Mouse (Mus musculus): ENCODE results near the gene Gpr61. TPM values are rescaled to one million over a fixed set of nuclear protein-coding genes. Genes with fewer than 3 reads are reported as not detected.
A peak's percentile ranks its signal among the peaks of the same experiment; 100 is the strongest.

The Gpr61 gene
- total RNA-seq (2017), result 0.23 TPM in 1 of 2 replicates, not detected in the other

DNA sequence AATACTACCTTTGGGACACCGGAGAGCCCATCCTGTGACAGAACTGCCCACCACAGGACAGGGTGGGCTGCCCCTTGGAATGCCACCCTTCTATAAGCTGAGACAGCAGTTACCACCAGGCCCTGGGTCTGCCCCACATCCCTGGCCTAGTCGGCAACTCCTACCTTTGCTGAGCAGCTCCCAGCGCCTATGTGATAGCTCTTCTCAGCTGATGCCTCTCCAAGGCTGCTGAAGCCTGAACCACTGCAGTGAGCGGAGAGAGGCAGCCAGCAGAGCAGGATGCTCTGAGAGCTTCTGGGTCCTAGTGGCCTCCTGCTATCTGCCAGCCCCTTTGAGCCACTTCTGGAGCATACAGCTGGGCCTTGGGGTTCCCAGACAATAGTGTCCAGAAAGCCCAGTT lies at the start of gene Gpr61:
Gene Gpr61, minus strand, starts transcription at position 227 of the 400 bp plus-strand sequence.
- ATAC-seq (ENCODE audit: extremely low read depth, insufficient number of reproducible peaks, low FRiP score, poor library complexity, severe bottlenecking), result no peak

DNA sequence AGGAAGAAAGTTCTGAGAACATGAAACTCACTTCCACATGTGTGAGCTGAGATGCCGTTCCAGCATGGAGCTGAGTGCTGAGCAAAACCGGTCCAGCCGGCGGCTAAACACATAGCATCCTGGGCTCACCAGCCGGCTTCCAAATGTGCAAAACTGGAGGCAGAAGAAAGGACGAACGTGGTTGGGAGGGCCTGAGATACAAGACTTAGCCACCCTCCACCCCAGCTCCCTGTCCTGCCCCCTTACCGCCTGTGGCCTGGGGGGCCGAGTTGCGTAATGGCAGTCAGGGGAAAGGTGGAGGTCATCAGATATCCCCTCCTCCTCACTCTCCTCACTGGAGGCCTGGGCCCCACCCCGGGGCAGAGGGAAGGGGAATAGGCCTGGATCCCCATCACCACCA lies 49.8 kb upstream of the Gpr61 start:
- no peak for ATAC-seq (ENCODE audit: extremely low read depth, insufficient number of reproducible peaks, low FRiP score, poor library complexity, severe bottlenecking)

DNA sequence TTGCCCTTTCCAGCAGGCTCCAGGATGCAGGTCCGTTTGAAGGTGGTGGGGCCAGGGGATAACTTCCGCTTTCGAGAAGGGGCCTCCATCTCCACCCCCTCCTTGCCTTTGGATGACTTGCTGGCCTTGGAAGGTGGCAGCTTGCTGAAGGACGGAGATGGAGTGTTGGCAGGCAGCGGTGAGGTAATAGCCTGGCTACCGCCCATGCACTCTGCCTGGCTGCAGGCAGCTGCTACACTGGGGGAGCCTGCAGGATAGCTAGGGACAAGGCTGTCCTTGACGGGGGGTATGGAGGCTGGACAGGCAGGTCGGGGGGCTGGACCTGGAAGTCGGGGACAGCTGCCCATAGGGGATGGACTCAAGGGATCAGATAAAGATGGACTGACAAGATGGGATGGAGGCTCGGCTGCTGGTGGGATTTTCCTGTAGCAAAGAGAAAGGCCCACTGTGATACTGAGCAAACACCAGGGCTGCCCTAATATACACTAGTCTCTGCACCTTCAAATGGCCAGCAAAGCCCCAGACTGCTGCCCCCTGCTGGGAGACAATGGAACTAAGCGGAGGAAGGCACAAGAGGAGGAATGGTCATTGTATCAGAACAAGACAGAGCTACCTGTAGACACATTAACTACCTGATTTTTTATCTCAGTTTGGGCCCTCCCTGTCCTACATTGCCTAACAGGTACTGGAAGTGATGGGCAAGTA lies 49.1 kb upstream of the Gpr61 start:
- peak; percentile 41 for ATAC-seq (ENCODE audit: extremely low read depth, insufficient number of reproducible peaks, low FRiP score, poor library complexity, severe bottlenecking)

DNA sequence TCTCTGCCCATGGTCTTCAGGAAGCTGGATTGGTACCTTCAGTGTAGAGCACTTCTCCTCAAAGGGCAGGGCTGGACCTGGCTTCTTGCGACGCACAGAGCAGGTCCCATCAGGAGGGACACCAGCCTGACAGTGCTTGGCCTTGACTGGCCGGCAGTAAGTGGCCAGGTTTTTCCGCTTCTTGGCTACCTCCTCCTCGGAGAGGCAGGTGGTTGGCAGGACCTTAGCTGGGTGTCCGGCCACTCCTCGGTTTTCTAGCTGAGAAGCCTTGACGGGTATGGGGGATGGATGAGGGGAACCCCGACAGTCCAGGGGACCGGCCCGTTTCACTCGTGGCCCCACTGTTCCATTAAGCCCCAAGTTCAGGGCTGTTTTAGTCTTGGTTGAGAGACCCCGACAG lies 48.5 kb upstream of the Gpr61 start:
- no peak for ATAC-seq (ENCODE audit: extremely low read depth, insufficient number of reproducible peaks, low FRiP score, poor library complexity, severe bottlenecking)

DNA sequence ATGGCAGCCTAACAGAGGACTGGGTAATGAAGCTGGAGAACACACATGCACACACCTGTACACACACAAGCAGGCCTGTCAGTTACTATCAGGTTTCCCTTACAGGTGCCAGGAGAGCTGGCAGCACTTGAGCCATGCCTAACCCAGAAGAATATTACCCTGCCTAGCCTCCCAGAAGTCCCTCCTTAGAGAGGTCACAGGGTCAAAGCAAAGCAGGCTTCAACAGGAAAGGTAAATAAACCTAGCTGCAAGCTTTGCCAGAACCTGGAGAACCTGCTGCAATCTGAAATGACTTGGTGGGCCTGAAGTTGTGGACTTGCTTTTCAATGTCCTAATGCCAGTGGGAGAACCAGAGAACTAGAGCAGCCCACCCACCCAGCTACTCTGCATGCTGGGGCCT lies 47.8 kb upstream of the Gpr61 start:
- no peak for ATAC-seq (ENCODE audit: extremely low read depth, insufficient number of reproducible peaks, low FRiP score, poor library complexity, severe bottlenecking)

DNA sequence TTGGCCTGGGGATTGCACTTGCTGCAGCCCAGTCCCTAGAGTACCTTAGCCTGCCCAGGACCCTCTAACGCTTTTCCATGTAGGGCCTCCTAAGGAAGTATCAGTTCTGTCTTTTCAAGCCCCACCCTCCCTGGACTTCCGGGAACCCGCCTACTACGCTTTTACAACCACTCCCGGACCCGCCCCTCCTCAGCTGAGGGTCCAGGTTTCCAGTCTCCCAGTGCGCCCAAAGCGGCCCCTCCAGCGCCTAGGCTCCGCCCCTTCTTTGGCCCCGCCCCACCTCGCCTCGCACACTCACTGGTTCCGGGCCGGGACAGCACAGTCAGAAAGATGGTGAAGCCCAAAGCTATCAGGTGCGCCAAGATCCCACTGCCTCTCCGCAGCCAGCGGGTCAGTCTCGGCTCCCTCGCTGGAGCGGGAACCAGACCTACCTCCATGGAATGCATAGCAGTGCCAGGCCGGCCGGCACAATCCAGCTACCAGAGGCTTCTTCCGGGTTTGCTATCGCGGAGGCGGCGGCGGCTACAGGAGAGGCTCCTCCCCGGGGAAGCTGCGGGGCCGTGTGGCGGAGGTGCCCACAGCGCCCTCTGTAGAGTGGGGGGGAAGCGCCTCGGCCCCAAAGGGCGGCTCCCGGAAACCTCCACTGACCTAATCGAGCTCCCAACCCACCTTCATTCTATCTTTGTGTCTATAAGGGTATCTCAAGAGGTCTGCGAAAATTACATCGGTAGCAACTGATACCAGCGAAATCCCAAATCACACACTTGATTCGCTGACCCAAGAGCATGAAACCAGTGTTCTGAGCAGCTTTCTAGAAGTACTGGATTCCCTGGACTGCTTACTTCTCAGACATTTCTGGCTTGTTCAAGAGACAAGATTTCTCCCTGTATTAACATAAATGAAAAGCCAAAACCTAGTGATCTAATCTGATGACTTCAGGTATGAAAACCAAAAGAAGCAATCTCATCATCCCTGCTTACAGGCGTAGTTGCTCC lies 45.9 kb upstream of the Gpr61 start, which contains the start of gene Cyb561d1:
Gene Cyb561d1, minus strand, starts transcription at position 884 of the 995 bp plus-strand sequence.
- peak; percentile 76 for ATAC-seq (ENCODE audit: extremely low read depth, insufficient number of reproducible peaks, low FRiP score, poor library complexity, severe bottlenecking)

DNA sequence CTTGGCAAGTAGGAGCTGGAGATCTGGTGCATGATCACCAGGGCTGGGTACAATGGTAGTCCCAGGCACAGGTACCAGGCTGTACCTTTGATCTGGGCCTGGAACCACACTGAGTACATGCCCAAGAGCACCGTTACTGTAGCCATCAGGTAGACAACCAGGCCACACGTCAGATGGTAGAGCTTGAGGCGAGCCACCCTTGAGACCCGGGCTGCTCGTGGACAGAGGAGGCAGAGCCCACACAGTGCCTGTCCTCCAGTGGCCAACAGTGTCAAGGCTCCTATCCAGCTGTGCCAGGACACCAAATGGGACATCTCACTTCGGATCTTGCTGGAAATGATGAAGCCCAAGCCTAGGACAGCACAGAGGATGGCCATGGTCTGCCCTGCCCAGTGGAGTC lies 44.5 kb upstream of the Gpr61 start:
- ATAC-seq (ENCODE audit: extremely low read depth, insufficient number of reproducible peaks, low FRiP score, poor library complexity, severe bottlenecking), result no peak

DNA sequence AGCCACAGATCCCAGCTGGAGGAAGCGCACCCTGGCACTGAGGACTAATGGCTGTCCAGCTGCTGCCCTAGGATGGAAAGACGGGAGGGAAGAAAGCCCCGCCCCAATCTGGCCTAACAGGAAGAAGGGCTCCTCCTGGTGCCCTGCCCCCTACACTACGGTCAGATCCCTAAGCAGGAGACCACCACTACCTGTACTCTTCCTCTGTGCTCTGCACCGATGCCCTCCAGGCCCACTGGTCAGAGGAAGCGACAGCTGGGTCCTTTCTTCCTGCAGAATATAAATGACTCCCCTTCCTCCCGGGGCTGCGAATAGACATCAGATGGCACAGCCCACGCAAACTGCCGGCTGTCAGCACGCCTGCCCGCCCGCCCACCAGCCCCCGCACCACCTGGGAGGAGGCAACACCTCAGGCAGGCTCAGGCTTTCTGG lies 42.4 kb upstream of the Gpr61 start:
- no peak for ATAC-seq (ENCODE audit: extremely low read depth, insufficient number of reproducible peaks, low FRiP score, poor library complexity, severe bottlenecking)

DNA sequence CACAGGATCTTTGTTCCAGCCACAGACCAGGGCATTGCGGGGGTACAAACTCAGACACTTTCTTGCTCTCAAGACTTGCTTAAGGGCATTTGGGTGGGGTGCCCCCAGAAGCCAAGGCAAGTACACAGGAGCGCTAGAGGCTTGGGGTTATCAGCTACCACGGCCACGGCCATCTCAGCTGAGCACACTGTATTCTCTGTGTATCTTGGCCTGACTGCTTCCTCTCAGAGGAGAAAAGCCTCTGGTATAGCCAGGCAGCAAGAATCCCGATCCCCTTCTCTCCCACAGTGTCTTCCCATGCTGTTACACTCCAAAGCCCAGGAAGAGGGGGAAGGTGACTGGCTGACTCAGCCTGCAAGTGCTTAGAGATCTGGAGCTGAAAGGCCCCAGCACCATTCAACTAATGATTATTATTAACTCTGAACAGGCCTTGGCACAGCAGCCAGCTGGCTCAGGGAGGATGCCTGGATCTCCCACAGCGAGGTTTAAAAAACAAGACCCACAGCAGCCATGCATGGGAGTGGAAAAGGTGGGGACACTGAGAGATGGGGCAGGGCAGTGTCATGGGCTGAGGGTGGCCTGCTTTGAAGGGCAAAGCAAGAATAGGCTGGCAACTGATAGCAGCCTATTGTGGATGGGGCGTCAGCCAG lies 41.4 kb upstream of the Gpr61 start:
- no peak for ATAC-seq (ENCODE audit: extremely low read depth, insufficient number of reproducible peaks, low FRiP score, poor library complexity, severe bottlenecking)

DNA sequence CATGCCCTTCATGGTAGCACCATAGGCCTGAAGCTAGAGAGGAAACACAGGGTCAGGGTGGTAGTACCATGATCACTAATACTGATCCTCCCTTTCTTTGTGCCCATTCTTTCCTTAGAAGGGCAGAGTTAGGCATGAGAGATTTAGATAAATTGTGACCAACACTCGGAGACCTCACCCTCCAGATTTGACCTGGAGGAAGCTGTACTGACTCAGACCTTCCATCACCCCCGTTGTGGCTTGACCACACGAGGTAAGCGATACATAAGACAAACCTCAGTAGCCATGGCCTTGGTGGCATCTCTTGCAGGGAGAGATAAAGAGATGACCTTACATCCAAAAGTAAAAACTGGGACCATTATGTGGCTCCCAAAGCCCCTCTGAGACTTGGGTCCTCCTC lies 40.6 kb upstream of the Gpr61 start:
- no peak for ATAC-seq (ENCODE audit: extremely low read depth, insufficient number of reproducible peaks, low FRiP score, poor library complexity, severe bottlenecking)

DNA sequence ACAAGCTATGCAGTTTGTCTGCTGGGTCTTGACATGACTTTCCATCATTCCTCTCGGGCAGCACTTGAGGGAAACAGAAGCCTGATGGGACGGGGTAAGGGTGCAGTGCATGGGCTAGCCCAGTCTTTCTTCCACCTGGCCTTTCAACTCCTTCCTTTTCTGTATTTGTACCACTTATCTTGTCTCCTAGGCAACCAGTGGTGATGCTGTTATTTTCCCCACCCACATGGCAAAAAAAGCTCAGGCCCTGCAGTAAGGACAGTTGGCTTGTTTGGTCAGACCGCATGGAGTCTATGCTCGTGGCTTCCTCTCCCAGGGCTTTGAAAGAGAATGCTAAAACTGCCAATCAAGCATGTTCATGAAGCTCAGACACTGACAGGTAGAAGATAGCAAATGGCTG lies 39.0 kb upstream of the Gpr61 start:
- no peak for ATAC-seq (ENCODE audit: extremely low read depth, insufficient number of reproducible peaks, low FRiP score, poor library complexity, severe bottlenecking)

DNA sequence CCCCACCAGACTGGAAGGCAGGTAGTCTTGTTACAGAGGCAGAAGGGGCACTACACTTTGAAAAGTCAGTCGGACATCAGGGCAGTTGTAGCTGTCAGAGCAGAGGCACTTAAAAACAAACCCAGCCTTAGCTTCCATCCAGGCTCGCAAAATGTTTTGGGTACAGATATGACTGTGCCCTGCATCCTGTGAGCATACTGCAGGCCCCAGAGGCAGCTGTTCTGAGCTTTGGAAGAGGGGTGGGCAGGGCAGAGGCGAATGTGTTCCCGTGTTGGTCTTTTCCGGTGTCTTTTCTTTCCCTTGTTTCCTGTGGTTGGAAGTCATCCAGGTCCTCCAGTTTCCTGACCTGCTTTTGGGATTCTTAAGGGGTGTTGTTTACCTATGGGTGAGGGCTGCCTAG lies 35.2 kb upstream of the Gpr61 start:
- ATAC-seq (ENCODE audit: extremely low read depth, insufficient number of reproducible peaks, low FRiP score, poor library complexity, severe bottlenecking), result no peak

DNA sequence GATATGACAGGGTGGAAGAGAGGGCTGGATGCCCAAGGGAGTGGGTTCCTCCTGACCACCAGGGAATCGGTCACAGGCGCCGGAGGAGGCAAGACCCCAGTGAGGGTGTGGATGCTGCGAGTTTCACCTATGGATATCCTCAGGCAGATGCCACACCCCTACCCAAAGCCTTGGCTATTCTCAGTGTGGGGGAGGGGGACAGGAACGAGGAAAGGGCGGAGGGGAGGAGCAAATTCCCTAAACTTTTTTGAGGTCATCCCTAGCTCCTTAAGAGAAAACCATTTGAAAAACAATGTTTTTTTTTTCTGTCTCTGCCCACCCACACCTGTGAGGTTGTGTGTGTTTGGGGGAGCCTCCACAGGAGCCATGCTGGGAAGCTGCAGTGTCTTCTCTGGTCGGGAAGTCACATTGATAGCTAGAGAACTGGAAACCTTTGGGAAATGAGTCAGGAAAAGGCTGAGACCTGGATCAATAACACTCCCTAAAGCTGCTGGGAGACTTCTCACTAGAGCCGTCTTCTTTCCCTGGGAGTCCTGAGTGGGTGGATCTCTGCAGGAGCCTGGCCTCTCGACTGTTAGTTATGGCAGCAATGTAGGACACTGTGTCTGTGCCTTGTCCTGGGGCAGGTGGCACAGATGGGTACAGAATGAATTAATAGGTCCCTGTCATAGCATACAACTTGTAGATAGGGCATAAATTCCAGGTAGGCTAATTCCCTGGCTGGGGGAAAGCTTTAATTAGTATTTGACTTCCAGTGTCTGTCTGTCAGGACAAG lies 34.2 kb upstream of the Gpr61 start:
- ATAC-seq (ENCODE audit: extremely low read depth, insufficient number of reproducible peaks, low FRiP score, poor library complexity, severe bottlenecking), result no peak

DNA sequence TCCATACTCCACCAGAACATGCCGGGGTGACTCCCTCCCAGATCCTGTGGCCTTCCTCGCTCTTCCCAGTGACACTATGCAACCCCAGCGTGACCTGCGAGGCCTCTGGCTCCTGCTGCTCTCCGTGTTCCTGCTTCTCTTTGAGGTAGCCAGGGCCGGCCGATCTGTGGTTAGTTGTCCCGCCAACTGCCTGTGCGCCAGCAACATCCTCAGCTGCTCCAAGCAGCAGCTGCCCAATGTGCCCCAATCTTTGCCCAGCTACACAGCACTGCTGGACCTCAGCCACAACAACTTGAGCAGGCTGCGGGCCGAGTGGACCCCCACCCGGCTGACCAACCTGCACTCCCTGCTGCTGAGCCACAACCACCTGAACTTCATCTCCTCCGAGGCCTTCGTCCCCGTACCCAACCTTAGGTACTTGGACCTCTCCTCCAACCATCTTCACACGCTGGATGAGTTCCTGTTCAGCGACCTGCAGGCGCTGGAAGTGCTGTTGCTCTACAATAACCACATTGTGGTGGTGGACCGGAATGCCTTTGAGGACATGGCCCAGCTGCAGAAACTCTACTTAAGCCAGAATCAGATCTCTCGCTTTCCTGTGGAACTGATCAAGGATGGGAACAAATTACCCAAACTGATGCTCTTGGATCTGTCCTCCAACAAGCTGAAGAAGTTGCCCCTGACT lies 32.6 kb upstream of the Gpr61 start:
- ATAC-seq (ENCODE audit: extremely low read depth, insufficient number of reproducible peaks, low FRiP score, poor library complexity, severe bottlenecking), result no peak

DNA sequence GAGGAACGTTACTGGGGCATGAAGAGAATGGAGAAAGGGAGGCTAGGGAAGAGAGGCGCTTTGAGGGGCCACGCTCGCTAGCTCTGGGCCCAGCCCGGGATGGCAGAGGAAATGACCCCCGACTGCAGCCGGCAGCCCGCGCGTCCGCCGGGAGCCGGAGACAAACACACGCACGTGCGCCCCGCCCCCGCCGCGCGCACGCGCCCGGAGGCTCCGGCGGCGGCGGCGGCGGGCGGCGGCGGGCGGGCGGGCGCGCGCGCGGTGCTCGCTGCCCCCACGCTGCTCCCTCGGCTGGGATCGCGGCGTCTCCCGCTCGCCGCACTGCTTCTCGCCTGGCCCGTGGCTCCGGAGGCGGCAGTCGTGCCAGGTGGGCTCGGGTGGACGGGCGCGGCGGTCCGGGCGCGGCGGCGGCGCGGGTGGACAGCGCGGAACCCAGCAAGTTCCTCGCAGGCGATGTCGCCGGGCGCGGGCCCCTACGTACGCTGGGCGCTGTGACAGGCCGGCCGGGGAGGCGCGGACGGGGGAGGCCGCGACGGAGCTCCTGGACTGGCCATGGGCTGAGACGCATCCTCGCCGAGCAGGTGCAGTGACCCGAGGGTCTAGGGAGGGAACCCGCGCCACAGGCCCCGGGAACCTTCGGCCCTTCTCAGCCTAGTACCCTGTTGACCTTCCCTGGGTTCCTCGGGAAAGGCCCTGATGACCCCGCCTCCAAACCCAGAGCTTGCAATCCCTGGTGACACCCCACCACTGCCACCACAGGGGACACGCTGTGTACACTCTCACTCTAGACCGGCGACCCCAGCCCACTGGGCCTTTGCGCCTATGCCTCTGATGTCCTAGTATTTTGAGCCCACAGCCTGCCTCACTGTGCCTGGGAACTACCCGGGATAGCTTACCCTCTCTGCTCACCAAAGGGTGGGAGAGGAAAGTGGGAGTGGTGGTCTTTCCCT lies 31.7 kb upstream of the Gpr61 start, which contains the start of gene Amigo1:
Gene Amigo1, plus strand, starts transcription at position 238 of the 950 bp plus-strand sequence.
- ATAC-seq (ENCODE audit: extremely low read depth, insufficient number of reproducible peaks, low FRiP score, poor library complexity, severe bottlenecking), result no peak

DNA sequence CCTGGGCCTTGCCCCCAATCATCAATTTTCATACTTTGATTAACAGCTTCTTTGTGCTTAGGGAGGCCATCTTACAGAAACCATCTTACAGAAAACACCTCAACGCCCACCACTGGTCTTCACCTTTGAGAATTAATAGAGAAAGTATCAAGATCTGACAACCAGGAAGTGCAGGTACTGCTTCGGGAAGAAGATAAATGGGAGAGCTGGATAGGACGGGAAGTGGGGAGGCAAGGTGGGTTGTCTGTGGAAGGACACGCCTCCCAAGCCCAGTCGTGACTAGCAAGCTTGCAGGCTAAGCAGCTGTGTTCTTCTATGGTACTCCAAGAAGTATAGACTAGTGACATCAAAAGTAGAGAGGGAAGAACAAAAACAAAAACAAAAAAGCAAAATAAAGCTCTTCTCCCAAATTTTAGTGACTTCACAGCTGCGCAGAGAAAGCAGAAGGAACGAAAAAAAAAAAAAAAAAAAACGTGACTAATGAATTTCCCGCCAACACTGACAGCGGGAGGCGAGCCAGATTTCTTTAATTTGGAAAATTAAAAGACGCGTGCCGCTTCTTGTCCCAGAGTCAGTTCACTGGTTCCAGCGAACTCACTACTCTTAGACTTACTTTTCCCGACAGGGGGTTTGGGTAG lies 30.9 kb upstream of the Gpr61 start:
- ATAC-seq (ENCODE audit: extremely low read depth, insufficient number of reproducible peaks, low FRiP score, poor library complexity, severe bottlenecking), result no peak

DNA sequence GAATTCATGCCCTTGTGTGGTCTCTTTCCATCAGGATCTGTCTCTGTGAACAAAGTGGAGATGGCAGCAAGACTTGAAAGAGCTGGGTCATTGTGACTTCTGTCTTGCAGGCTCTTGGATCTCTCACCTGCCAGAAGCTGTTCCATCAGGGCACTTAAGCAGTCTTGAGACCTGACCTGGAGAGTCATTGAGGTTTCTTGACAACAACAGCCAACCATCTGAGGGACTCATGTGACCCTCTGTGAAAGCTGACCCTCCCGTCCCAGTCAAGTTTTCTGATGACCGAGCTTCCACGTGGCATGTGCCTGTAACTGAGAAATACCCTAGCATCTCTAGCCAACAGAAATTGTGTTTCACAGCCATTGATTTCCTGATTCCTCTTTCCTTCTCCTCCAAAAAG lies 30.1 kb upstream of the Gpr61 start:
- ATAC-seq (ENCODE audit: extremely low read depth, insufficient number of reproducible peaks, low FRiP score, poor library complexity, severe bottlenecking), result no peak
